Mouse (Mus musculus): ENCODE results near the gene Fam189b. TPM values are rescaled to one million over a fixed set of nuclear protein-coding genes. Genes with fewer than 3 reads are reported as not detected.

Fam189b gene
- total RNA-seq, 2 experiments from 2014 or later: 8.8 to 9.0 TPM

DNA sequence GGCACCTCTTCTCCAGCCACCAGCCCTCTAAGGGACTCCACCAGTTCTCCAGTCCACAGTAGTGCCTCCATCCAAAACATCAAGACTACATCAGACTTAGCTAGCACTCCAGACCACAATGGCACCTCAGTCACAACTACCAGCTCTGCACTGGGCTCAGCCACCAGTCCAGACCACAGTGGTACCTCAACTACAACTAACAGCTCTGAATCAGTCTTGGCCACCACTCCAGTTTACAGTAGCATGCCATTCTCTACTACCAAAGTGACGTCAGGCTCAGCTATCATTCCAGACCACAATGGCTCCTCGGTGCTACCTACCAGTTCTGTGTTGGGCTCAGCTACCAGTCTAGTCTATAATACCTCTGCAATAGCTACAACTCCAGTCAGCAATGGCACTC is 47.6 kb downstream of the Fam189b start:
- no peak for DNase-seq

DNA sequence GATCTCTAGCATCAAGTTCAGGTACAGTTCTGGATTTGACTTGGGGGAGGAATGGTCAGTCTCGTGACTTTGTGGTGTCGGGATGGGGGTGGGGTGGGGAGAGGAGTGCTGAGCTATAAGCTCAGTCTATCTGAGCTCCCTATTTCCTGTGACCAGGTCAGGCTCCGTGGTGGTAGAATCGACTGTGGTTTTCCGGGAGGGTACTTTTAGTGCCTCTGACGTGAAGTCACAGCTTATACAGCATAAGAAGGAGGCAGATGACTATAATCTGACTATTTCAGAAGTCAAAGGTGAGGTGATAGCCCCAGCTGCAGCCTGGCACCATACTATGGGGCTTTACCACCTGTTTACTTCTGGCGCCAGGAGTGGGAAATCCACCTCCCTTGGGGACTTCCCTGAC is 48.4 kb downstream of the Fam189b start:
- no peak for DNase-seq

GRCm38 (mm10) chr3:89231772-89232275 is 48.9 kb downstream of the Fam189b start:
- DNase-seq: no peak

- no peak for DNase-seq
Observed at GRCm38 (mm10) chr3:89232614-89233013, 49.7 kb downstream of the Fam189b start.

DNA sequence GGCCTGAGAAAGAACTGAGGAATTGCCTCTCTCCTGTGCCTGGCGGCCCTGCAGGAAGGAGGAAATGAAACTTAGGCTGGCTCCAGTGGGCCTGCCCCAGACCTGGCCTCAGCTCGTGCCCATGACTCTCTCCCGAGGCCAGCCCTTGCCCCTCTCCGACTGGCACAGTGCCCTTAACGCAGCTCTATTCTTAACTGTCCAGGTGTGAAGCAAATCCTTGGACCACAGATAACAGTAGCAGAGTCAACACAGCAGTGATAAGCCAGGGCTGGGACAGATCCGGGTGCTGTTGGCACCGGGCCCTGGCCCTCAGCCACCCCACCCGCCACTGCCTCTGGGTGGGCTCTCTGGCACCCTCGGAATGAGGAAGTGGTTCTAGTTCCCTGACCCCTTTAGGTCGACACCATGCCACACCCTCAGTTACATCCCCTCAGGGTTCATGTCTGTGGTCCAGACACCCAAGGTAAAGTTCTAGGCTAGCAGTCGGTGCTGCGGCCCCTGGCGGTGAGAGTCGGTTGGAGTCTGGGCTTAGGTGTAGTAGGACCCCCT is 50.7 kb downstream of the Fam189b start:
- peak; percentile 69 for DNase-seq

- DNase-seq: no peak
Observed at GRCm38 (mm10) chr3:89236516-89236915, 53.6 kb downstream of the Fam189b start.

GRCm38 (mm10) chr3:89237682-89238081 is 54.7 kb downstream of the Fam189b start:
- no peak for DNase-seq

DNA sequence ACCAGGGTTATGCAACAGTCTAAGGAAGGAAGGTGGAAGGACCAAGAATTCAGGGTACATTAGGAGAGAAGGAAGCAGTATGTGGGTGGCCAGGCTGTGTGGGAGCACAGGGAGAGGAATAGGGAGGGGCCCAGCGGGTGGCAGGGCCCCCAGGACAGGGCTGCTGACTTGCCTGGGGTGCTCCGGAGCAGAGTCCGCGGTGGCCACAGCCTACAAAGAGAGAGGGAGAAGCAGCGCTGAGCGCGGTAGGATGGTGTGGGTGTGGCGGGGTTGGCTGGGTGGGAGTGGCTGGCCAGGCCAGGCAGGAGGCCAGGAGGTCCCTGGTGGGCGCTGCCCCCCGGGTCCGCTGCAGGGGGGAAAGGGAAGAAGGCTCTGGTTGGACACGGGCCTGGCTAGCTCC is 55.6 kb downstream of the Fam189b start:
- DNase-seq: no peak

Small RNAs within 50 kb of the gene (microRNA-seq; reads per million reads assigned to microRNA genes)
- 29.7 to 48.7 reads per million in 2 experiments for gene Mir92b

Other genes with a start within 250 kb of the Fam189b start
- gene Ash1l, start 232.5 kb upstream of the Fam189b start, total RNA-seq (2021): 10 to 100 TPM; 42.0 to 46.8 TPM
- 100 to 1,000 TPM; 102 to 114 TPM for gene Dap3, start 232.0 kb upstream of the Fam189b start, total RNA-seq (2021)
- gene Rusc1, start 89.8 kb upstream of the Fam189b start, total RNA-seq (2021): 10 to 100 TPM; 12.3 to 12.5 TPM
- gene Gm43738, start 82.0 kb upstream of the Fam189b start, total RNA-seq (2021): not detected
- gene Fdps, start 81.2 kb upstream of the Fam189b start, total RNA-seq (2021): 10 to 100 TPM; 54.5 to 58.7 TPM
- not detected for gene Pklr, start 47.0 kb upstream of the Fam189b start, total RNA-seq (2021)
- gene Hcn3, start 22.9 kb upstream of the Fam189b start, total RNA-seq (2021): 1 to 10 TPM in 1 of 2 experiments, under 1 TPM in 1; 0.86 to 1.1 TPM
- 10 to 100 TPM; 30.3 to 32.1 TPM for gene Clk2, start 18.3 kb upstream of the Fam189b start, total RNA-seq (2021)
- 10 to 100 TPM; 46.7 to 47.3 TPM for gene Scamp3, start 5.7 kb upstream of the Fam189b start, total RNA-seq (2021)
- gene Gba, start 19.8 kb downstream of the Fam189b start, total RNA-seq (2021): 10 to 100 TPM; 19.7 to 21.8 TPM
- 10 to 100 TPM; 25.0 to 34.5 TPM for gene Thbs3, start 32.0 kb downstream of the Fam189b start, total RNA-seq (2021)
- 10 to 100 TPM; 62.9 to 67.2 TPM for gene Mtx1, start 43.9 kb downstream of the Fam189b start, total RNA-seq (2021)
- gene Muc1, start 45.9 kb downstream of the Fam189b start, total RNA-seq (2021): under 1 TPM; 0.61 to 0.74 TPM
- 100 to 1,000 TPM; 100 to 104 TPM for gene Krtcap2, start 62.8 kb downstream of the Fam189b start, total RNA-seq (2021)
- 1 to 10 TPM; 1.3 to 1.6 TPM for gene Trim46, start 63.2 kb downstream of the Fam189b start, total RNA-seq (2021)
- gene Dpm3, start 76.2 kb downstream of the Fam189b start, total RNA-seq (2021): 10 to 100 TPM; 51.6 to 61.0 TPM
- 10 to 100 TPM; 24.9 to 28.0 TPM for gene Slc50a1, start 87.4 kb downstream of the Fam189b start, total RNA-seq (2021)
- 10 to 100 TPM; 37.9 to 42.0 TPM for gene Efna1, start 98.0 kb downstream of the Fam189b start, total RNA-seq (2021)
- gene Efna3, start 139.8 kb downstream of the Fam189b start, total RNA-seq (2021): under 1 TPM in 1 of 2 experiments, not detected in 1; 0.26 TPM
- gene Efna4, start 154.9 kb downstream of the Fam189b start, total RNA-seq (2021): 1 to 10 TPM; 3.1 to 3.7 TPM
- gene Adam15, start 166.9 kb downstream of the Fam189b start, total RNA-seq (2021): 10 to 100 TPM; 93.6 to 95.2 TPM
- under 1 TPM; 0.14 to 0.23 TPM for gene Dcst2, start 178.8 kb downstream of the Fam189b start, total RNA-seq (2021)
- gene Dcst1, start 182.1 kb downstream of the Fam189b start, total RNA-seq (2021): under 1 TPM; 0.21 to 0.72 TPM
- 10 to 100 TPM; 13.8 to 15.1 TPM for gene Zbtb7b, start 211.6 kb downstream of the Fam189b start, total RNA-seq (2021)
- gene Lenep, start 219.7 kb downstream of the Fam189b start, total RNA-seq (2021): under 1 TPM in 1 of 2 experiments, not detected in 1; 0.68 TPM
- gene Flad1, start 228.7 kb downstream of the Fam189b start, total RNA-seq (2021): 10 to 100 TPM; 30.7 to 33.0 TPM
- gene Cks1b, start 235.2 kb downstream of the Fam189b start, total RNA-seq (2021): 10 to 100 TPM; 62.8 to 64.3 TPM
- gene Shc1, start 235.3 kb downstream of the Fam189b start, total RNA-seq (2021): 10 to 100 TPM; 68.8 to 69.2 TPM
- 10 to 100 TPM; 20.3 to 22.1 TPM for gene Pygo2, start 247.1 kb downstream of the Fam189b start, total RNA-seq (2021)